Mouse (Mus musculus): ENCODE data around the gene Herc1. TPM values are rescaled to one million over a fixed set of nuclear protein-coding genes. Genes with fewer than 3 reads are reported as not detected.

Herc1 gene
- polyA plus RNA-seq, 1 experiment from 2014 or later, result 19.9 TPM

DNA sequence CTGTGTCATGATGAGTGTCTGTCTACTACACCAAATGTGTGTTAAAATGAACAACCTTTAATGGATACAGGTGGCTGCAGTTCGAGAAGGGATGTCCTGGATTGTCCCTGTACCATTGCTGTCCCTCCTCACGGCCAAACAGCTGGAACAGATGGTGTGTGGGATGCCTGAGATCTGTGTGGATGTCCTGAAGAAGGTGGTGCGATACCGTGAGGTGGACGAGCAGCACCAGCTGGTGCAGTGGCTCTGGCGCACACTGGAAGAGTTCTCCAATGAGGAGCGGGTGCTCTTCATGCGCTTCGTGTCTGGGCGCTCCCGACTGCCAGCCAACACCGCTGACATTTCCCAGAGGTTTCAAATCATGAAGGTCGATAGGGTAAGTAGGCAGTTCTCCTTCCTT lies 154.3 kb downstream of the Herc1 start:
- WGBS, result 88% methylated on average over 13 of the region's 13 CpGs
- Histone ChIP-seq H3K4me1 (no peaks in the 10 kb centered on the region), H3K27me3 (no peaks in the 10 kb centered on the region), H3K9ac (no peak overlapping the region), H3K36me3 (peaks cover 73% of the 10 kb centered on the region), H3K27ac (replicated peaks) (no peak overlapping the region), H3K9me3 (replicated peaks) (no peaks in the 10 kb centered on the region), H3K4me2 (replicated peaks) (no peak overlapping the region), H3K4me3 (replicated peaks) (no peak overlapping the region)
- ATAC-seq (ENCODE audit: insufficient number of reproducible peaks, low FRiP score, low TSS enrichment, low read depth), result no peak

DNA sequence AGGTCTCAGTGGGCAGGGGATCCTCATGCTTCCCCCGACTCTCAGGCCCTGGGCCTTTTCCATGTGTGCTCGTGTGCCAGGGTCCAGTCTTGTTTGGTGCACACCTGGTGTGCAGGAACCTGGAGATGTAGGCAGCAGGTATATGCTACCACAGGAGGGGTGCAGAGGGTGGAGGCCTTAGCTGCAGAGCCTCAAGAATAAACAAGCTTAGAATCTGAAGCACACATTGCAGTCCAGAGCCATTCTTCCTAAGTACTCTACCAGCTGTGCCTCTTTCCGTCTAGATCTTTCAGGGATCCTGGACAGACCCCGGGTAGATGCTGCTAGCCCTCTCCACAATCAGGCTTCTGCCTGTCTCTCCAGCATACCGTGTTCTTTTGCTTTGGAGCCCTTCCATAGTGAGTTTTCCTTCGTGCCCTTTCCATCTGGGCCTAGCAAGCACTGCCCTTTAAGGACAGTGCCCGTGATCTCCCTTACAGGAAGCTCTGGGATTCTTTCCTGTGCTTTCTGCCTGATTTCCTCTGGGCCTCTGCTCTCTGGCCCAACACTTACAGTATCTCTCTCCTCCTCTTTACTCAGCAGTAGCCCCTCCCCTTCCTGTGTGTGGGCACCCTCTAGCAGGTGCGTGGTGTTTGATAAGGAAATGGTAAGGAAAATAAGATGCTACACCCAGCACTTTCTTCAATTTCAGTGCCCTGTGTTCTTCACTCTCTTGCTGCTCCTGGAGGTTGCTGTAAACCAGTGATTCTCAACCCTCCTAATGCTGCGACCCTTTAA lies 155.1 kb downstream of the Herc1 start:
- ATAC-seq (ENCODE audit: insufficient number of reproducible peaks, low FRiP score, low TSS enrichment, low read depth), result no peak
- no peak overlapping the region for H3K4me3 ChIP-seq (replicated peaks)
- no peak overlapping the region for H3K27ac ChIP-seq (replicated peaks)
- H3K27me3 ChIP-seq, result no peaks in the 10 kb centered on the region
- 0 out of 2 replicates have a peak, but pooled peaks cover 2% of the 10 kb centered on the region for H3K4me1 ChIP-seq
- H3K4me2 ChIP-seq (replicated peaks), result no peak overlapping the region
- H3K36me3 ChIP-seq, result peaks cover 68% of the 10 kb centered on the region
- WGBS, result 80% methylated on average over 9 of the region's 9 CpGs
- H3K9ac ChIP-seq, result no peak overlapping the region
- H3K9me3 ChIP-seq (replicated peaks), result no peaks in the 10 kb centered on the region

DNA sequence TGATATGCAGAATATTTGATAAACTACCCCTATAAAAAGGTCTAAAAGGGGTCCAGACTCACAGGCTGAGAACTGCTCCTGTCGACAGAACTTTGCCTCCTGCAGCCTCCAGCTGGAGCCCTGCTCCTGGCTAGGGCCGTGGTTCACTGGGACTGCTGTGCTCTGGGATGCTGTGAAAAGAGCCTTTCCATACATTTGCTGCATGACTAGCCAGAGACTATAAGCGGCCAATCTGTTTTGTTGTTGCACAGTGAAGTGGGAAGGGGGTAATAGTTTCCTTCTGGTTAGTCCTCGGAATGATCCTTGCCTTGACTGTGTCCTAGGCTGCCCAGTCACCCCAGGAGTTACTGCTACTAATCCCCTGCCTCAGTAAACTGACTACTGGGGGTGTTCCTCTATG lies 155.8 kb downstream of the Herc1 start:
- Histone ChIP-seq H3K27ac (replicated peaks) (no peak overlapping the region), H3K4me2 (replicated peaks) (no peak overlapping the region), H3K4me3 (replicated peaks) (no peak overlapping the region), H3K27me3 (no peaks in the 10 kb centered on the region), H3K9ac (no peak overlapping the region), H3K36me3 (peaks cover 63% of the 10 kb centered on the region), H3K9me3 (replicated peaks) (no peaks in the 10 kb centered on the region), H3K4me1 (peaks cover 9% of the 10 kb centered on the region; the same call in 1 of the 2 replicates)
- no peak for ATAC-seq (ENCODE audit: insufficient number of reproducible peaks, low FRiP score, low TSS enrichment, low read depth)
- 70% methylated on average over 4 of the region's 4 CpGs for WGBS

DNA sequence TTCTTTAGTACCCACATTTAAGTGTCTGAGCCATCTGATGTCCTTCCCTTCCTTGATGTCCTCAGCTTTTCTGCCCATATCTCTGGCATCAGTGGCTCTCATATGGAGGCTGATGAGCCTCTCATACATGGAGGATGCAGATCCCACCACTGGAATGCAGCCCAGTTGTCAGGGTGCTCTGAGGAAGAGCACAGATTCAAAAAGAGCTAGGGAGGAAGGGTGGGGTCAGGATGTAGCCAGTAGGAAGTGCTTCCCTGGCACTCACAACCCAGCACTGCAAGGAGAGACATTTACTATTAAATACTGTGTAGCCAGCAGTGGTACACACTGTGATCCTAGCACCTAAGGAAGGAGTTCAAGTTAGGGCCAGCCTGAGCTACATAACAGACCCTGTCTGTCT lies 156.2 kb downstream of the Herc1 start:
- no peak overlapping the region for H3K9ac ChIP-seq
- no peak overlapping the region for H3K4me3 ChIP-seq (replicated peaks)
- peaks cover 10% of the 10 kb centered on the region; the same call in 1 of the 2 replicates for H3K4me1 ChIP-seq
- H3K4me2 ChIP-seq (replicated peaks), result no peak overlapping the region
- ATAC-seq (ENCODE audit: insufficient number of reproducible peaks, low FRiP score, low TSS enrichment, low read depth), result no peak
- no peaks in the 10 kb centered on the region for H3K9me3 ChIP-seq (replicated peaks)
- H3K36me3 ChIP-seq, result peaks cover 59% of the 10 kb centered on the region
- no peak overlapping the region for H3K27ac ChIP-seq (replicated peaks)
- no peaks in the 10 kb centered on the region for H3K27me3 ChIP-seq

DNA sequence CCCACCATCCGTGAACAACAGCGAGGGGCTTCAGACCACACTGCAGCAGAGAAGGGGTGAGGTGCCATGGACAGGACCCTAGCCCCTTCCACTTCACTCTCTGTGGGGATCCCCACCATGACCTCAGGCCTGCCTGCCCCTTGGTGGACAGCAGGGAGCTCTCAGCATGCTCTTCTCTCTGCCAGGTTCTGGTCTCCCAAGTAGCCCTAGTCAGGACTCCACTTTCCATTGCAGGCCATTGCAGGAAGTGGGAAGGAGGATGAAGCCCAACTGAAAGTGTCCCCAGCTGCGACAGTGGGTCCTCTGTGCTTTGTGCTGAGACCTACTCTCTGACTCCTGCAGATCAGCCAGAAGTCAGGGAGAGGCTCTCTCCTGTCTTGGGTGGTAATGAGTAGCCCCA lies 157.4 kb downstream of the Herc1 start:
- no peaks in the 10 kb centered on the region for H3K27me3 ChIP-seq
- no peak for ATAC-seq (ENCODE audit: insufficient number of reproducible peaks, low FRiP score, low TSS enrichment, low read depth)
- peaks cover 47% of the 10 kb centered on the region for H3K36me3 ChIP-seq
- peaks cover 14% of the 10 kb centered on the region for H3K4me1 ChIP-seq
- no peaks in the 10 kb centered on the region for H3K9me3 ChIP-seq (replicated peaks)
- H3K27ac ChIP-seq (replicated peaks), result no peak overlapping the region
- 81% methylated on average over 3 of the region's 3 CpGs for WGBS
- no peak overlapping the region for H3K4me2 ChIP-seq (replicated peaks)
- no peak overlapping the region for H3K4me3 ChIP-seq (replicated peaks)
- H3K9ac ChIP-seq, result no peak overlapping the region

DNA sequence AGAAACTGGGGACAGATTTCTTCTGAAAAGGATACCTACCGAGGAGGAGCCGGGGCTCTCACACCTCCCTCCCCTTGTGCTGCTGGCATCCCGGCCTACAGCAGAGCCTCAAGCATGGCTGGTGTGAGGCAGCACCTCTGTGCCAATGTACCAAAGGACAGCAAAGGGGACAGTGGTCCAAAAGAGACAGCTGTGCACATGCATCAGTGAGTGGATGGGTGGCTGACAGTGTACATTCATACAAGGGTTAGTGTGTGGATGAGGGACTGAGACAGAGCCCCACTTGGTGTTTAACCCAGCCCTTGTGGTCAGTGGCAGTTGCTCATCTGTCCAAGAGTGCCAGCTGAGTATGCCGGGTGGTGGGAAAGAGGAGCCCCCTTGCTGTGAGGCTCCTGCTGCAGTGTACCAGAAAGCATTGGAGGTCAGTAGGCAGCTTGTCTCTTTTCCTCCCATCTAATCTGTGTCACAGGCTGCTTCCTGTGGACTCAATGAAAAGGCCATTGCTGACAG lies 158.7 kb downstream of the Herc1 start:
- Histone ChIP-seq H3K9me3 (replicated peaks) (no peaks in the 10 kb centered on the region), H3K27ac (replicated peaks) (no peak overlapping the region), H3K36me3 (peaks cover 42% of the 10 kb centered on the region), H3K9ac (no peak overlapping the region), H3K27me3 (no peaks in the 10 kb centered on the region), H3K4me2 (replicated peaks) (no peak overlapping the region), H3K4me3 (replicated peaks) (no peak overlapping the region), H3K4me1 (peaks cover 26% of the 10 kb centered on the region)
- ATAC-seq (ENCODE audit: insufficient number of reproducible peaks, low FRiP score, low TSS enrichment, low read depth), result no peak
- 87% methylated on average over 4 of the region's 4 CpGs for WGBS

DNA sequence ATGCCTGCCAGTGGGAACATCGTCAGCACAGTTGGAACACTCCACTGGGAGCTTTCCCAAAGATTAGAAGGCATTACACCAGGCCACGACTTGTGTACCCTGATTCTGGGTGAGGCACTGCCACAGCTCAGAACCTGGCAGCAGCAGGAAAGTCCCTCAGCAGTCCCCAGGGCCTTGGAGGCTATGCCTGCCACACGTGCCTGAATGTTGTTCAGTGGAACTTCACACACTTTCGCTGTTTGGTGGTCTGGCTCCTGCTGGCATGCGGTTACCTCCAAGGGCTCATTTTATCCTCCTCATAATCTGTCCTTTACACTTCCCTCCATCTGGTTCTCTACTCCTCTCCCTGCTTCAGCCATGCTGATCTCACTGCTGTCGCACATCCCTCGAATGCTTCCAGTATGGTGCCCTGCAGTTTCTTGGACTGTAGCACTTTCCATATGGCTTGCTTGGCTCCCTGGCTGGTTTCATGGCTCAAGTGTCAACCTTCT lies 160.1 kb downstream of the Herc1 start:
- ATAC-seq (ENCODE audit: insufficient number of reproducible peaks, low FRiP score, low TSS enrichment, low read depth), result no peak
- no peak overlapping the region for H3K4me3 ChIP-seq (replicated peaks)
- H3K27ac ChIP-seq (replicated peaks), result peak overlapping the region; percentile 98; the same call in 1 of the 2 replicates
- 69% methylated on average over 7 of the region's 7 CpGs for WGBS
- no peaks in the 10 kb centered on the region for H3K9me3 ChIP-seq (replicated peaks)
- peaks cover 29% of the 10 kb centered on the region for H3K4me1 ChIP-seq
- H3K4me2 ChIP-seq (replicated peaks), result 0 out of 2 replicates have a peak overlapping the region, but pooled peaks have one; percentile 96
- H3K36me3 ChIP-seq, result peaks cover 28% of the 10 kb centered on the region
- no peaks in the 10 kb centered on the region for H3K27me3 ChIP-seq
- no peak overlapping the region for H3K9ac ChIP-seq

DNA sequence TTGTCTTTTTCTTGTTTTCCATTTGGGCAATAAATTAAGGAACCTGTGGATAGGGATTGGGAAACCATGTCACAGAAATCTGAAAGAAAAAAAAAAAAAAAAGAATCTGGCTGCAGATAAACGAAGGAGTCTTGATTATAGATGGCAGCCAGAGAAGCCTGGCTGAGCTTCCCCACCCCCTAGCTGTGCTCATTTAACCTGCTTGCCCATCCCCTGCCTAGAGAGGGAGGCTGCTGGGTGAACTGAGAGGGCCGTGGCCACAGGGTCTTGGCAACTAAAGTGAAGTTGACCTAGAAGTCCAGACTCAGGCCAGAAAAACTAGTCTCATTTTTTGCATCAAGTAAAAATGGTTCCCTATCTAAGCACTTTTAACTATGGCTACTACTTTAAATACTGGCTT lies 160.7 kb downstream of the Herc1 start:
- no peak for ATAC-seq (ENCODE audit: insufficient number of reproducible peaks, low FRiP score, low TSS enrichment, low read depth)
- 10% methylated on average over 2 of the region's 2 CpGs for WGBS
- Histone ChIP-seq H3K9ac (peak overlapping the region; percentile 35), H3K4me2 (replicated peaks) (peak overlapping the region; percentile 96), H3K27me3 (no peaks in the 10 kb centered on the region), H3K4me3 (replicated peaks) (peak overlapping the region; percentile 77), H3K27ac (replicated peaks) (peak overlapping the region; percentile 98), H3K4me1 (peaks cover 29% of the 10 kb centered on the region), H3K36me3 (peaks cover 28% of the 10 kb centered on the region), H3K9me3 (replicated peaks) (no peaks in the 10 kb centered on the region)

DNA sequence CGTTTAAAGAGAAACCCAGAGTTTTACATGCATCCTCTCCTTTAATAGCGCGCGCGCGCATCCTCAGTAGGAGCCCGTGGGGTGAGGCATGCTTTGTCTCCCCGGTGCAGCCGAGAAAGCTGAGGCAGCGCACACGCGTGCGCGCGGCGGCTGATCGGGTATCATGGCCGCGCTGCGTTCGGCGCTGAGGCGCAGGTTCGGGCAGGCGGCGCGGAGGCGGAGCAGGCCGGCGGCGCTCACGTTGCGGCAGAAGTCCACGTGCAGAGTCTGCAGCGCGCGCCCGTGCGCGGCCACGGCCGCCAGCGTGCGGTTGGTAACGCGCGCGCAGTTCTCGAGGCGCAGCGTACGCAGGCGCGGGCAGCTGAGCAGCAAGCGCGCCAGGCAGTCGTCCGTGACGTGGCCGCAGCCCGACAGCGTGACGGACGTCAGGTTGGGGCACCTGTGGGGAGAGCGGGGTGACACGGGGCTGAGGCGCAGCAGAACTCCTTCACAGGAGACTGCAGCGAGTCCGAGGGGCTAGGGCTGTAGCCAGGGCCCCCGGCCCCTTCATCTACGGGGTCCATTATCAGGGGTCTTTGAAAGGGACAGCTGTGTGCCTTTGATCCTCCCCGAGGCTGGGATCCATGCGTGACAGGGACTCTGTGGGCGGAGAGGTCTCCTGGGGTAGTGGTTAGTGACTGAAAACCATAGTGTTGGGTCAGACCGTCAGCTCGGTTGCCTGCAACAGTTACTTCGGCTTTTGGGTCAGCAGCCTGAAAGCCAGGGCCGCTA lies 161.5 kb downstream of the Herc1 start:
- Histone ChIP-seq H3K9ac (peak overlapping the region; percentile 82), H3K36me3 (peaks cover 29% of the 10 kb centered on the region), H3K4me2 (replicated peaks) (peak overlapping the region; percentile 96), H3K9me3 (replicated peaks) (no peaks in the 10 kb centered on the region), H3K4me3 (replicated peaks) (peak overlapping the region; percentile 77), H3K4me1 (peaks cover 29% of the 10 kb centered on the region), H3K27me3 (no peaks in the 10 kb centered on the region), H3K27ac (replicated peaks) (peak overlapping the region; percentile 98)
- ATAC-seq (ENCODE audit: insufficient number of reproducible peaks, low FRiP score, low TSS enrichment, low read depth), result peak; percentile 91
- WGBS, result under 1% methylated on average over 78 of the region's 78 CpGs

DNA sequence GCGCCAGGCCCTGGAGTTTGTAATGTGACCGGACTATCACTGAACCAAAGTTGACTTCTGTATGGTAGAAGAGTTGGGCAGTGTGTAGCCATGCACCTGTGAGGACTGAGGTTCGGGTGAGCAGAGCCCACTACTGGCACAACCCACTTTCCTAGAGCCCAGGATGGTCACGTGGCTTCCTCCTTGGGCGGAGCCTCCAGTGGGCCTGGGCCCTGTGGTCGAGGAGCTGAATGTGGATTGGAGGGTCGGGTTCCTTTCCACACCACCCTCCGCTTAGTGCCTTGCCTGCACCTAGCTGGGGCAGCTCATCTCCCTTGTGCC lies 162.1 kb downstream of the Herc1 start:
- peaks cover 33% of the 10 kb centered on the region for H3K36me3 ChIP-seq
- peak overlapping the region; percentile 98 for H3K27ac ChIP-seq (replicated peaks)
- ATAC-seq (ENCODE audit: insufficient number of reproducible peaks, low FRiP score, low TSS enrichment, low read depth), result peak; percentile 83

DNA sequence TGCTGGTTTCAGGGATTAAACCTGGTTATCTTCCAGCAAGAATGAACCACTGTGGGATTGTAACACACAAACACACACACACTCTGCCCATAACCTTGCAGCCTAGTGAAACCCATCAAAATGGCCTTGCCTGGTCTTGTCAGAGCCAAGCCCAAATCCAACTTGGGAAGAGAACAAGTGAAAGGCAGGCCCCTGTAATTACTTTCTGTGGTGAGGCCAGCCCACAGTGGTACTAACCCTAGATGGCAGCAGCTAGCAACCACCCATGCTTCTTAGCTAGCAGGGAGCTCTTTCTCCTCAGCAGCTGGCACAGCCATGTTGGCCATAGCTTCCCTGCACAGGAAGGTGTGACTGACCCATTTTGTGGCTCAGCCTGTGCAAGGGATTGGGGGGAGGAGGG lies 162.9 kb downstream of the Herc1 start:
- Histone ChIP-seq H3K4me2 (replicated peaks) (peak overlapping the region; percentile 96; the same call in 1 of the 2 replicates), H3K4me3 (replicated peaks) (no peak overlapping the region), H3K36me3 (peaks cover 34% of the 10 kb centered on the region), H3K9me3 (replicated peaks) (no peaks in the 10 kb centered on the region), H3K9ac (no peak overlapping the region), H3K27ac (replicated peaks) (peak overlapping the region; percentile 98), H3K27me3 (no peaks in the 10 kb centered on the region), H3K4me1 (peaks cover 29% of the 10 kb centered on the region)
- ATAC-seq (ENCODE audit: insufficient number of reproducible peaks, low FRiP score, low TSS enrichment, low read depth), result no peak

More for the DNA sequence above, 162.1 kb downstream of the Herc1 start:
- Histone ChIP-seq H3K9ac (peak overlapping the region; percentile 82), H3K27me3 (no peaks in the 10 kb centered on the region), H3K9me3 (replicated peaks) (no peaks in the 10 kb centered on the region), H3K4me1 (peaks cover 29% of the 10 kb centered on the region), H3K4me2 (replicated peaks) (peak overlapping the region; percentile 96), H3K4me3 (replicated peaks) (peak overlapping the region; percentile 77)
- 0% methylated on average over 8 of the region's 8 CpGs for WGBS
